Mouse (Mus musculus): ENCODE data around the gene Pikfyve. TPM values are rescaled to one million over a fixed set of nuclear protein-coding genes. Genes with fewer than 3 reads are reported as not detected.

The Pikfyve gene
- polyA plus RNA-seq, 1 experiment = 5.2 TPM

GRCm38 (mm10) chr1:65312118-65312517 lies 125.6 kb downstream of the Pikfyve start:
- Histone ChIP-seq H3K27ac (ENCODE audit: control insufficient read depth, insufficient read depth, low read depth, low read length) (no peak overlapping the region), H3K4me1 (ENCODE audit: control insufficient read depth, insufficient read depth, low read length) (no peaks in the 10 kb centered on the region), H3K4me3 (ENCODE audit: control insufficient read depth, low read depth, low read length) (no peak overlapping the region), H3K27me3 (ENCODE audit: control insufficient read depth, insufficient read depth, low read length) (no peaks in the 10 kb centered on the region), H3K36me3 (ENCODE audit: control insufficient read depth, insufficient read depth, low read length) (no peaks in the 10 kb centered on the region)
- TF ChIP-seq CTCF (IDR thresholded peaks at IDR 0.05; ENCODE audit: control insufficient read depth, insufficient read depth, insufficient replicate concordance, low read depth, low read length) = no peak

GRCm38 (mm10) chr1:65312896-65313295 lies 126.4 kb downstream of the Pikfyve start:
- H3K36me3 ChIP-seq (ENCODE audit: control insufficient read depth, insufficient read depth, low read length) = no peaks in the 10 kb centered on the region
- H3K4me3 ChIP-seq (ENCODE audit: control insufficient read depth, low read depth, low read length) = no peak overlapping the region
- H3K4me1 ChIP-seq (ENCODE audit: control insufficient read depth, insufficient read depth, low read length) = no peaks in the 10 kb centered on the region
- H3K27ac ChIP-seq (ENCODE audit: control insufficient read depth, insufficient read depth, low read depth, low read length) = no peak overlapping the region
- no peaks in the 10 kb centered on the region for H3K27me3 ChIP-seq (ENCODE audit: control insufficient read depth, insufficient read depth, low read length)
- TF ChIP-seq POLR2A (IDR thresholded peaks at IDR 0.05; ENCODE audit: control insufficient read depth, low read depth, low read length) (no peak), CTCF (IDR thresholded peaks at IDR 0.05; ENCODE audit: control insufficient read depth, insufficient read depth, insufficient replicate concordance, low read depth, low read length) (no peak)

- no peak overlapping the region for H3K4me3 ChIP-seq (ENCODE audit: control insufficient read depth, low read depth, low read length)
- H3K36me3 ChIP-seq (ENCODE audit: control insufficient read depth, insufficient read depth, low read length) = no peaks in the 10 kb centered on the region
- H3K27me3 ChIP-seq (ENCODE audit: control insufficient read depth, insufficient read depth, low read length) = no peaks in the 10 kb centered on the region
- H3K27ac ChIP-seq (ENCODE audit: control insufficient read depth, insufficient read depth, low read depth, low read length) = no peak overlapping the region
- TF ChIP-seq CTCF (IDR thresholded peaks at IDR 0.05; ENCODE audit: control insufficient read depth, insufficient read depth, insufficient replicate concordance, low read depth, low read length) = no peak
- TF ChIP-seq POLR2A (IDR thresholded peaks at IDR 0.05; ENCODE audit: control insufficient read depth, low read depth, low read length) = no peak
- no peaks in the 10 kb centered on the region for H3K4me1 ChIP-seq (ENCODE audit: control insufficient read depth, insufficient read depth, low read length)
Observed at GRCm38 (mm10) chr1:65314054-65315021, 127.9 kb downstream of the Pikfyve start.

- H3K4me3 ChIP-seq (ENCODE audit: control insufficient read depth, low read depth, low read length) = no peak overlapping the region
- H3K27ac ChIP-seq (ENCODE audit: control insufficient read depth, insufficient read depth, low read depth, low read length) = no peak overlapping the region
- no peaks in the 10 kb centered on the region for H3K27me3 ChIP-seq (ENCODE audit: control insufficient read depth, insufficient read depth, low read length)
- no peaks in the 10 kb centered on the region for H3K36me3 ChIP-seq (ENCODE audit: control insufficient read depth, insufficient read depth, low read length)
- H3K4me1 ChIP-seq (ENCODE audit: control insufficient read depth, insufficient read depth, low read length) = no peaks in the 10 kb centered on the region
- TF ChIP-seq CTCF (IDR thresholded peaks at IDR 0.05; ENCODE audit: control insufficient read depth, insufficient read depth, insufficient replicate concordance, low read depth, low read length) (no peak), POLR2A (IDR thresholded peaks at IDR 0.05; ENCODE audit: control insufficient read depth, low read depth, low read length) (no peak)
Observed at GRCm38 (mm10) chr1:65315022-65315407, 128.5 kb downstream of the Pikfyve start.

Other genes with a start within 250 kb of the Pikfyve start
- gene Plekhm3, start 229.9 kb upstream of the Pikfyve start, polyA plus RNA-seq (2012; rRNA removed) = 2.7 and 2.8 TPM in 2 replicates
- gene Akr1cl, start 153.9 kb upstream of the Pikfyve start, polyA plus RNA-seq (2012; rRNA removed) = 74.2 and 107 TPM in 2 replicates
- gene Cryge, start 135.5 kb upstream of the Pikfyve start, polyA plus RNA-seq (2012; rRNA removed) = 1.4 and 1.5 TPM in 2 replicates
- not detected in 2 replicates for gene Crygd, start 123.2 kb upstream of the Pikfyve start, polyA plus RNA-seq (2012; rRNA removed)
- 0.94 and 5.6 TPM in 2 replicates for gene Crygc, start 113.0 kb upstream of the Pikfyve start, polyA plus RNA-seq (2012; rRNA removed)
- not detected in 2 replicates for gene Crygb, start 104.4 kb upstream of the Pikfyve start, polyA plus RNA-seq (2012; rRNA removed)
- gene Cryga, start 83.3 kb upstream of the Pikfyve start, polyA plus RNA-seq (2012; rRNA removed) = not detected in 2 replicates
- not detected in 2 replicates for gene Gm28845, start 67.1 kb upstream of the Pikfyve start, polyA plus RNA-seq (2012; rRNA removed)
- gene D630023F18Rik, start 63.5 kb upstream of the Pikfyve start, polyA plus RNA-seq (2012; rRNA removed) = 0.08 TPM in 1 of 2 replicates, not detected in the other
- gene Idh1, start 183 bp upstream of the Pikfyve start, polyA plus RNA-seq (2012; rRNA removed) = 15.6 and 18.4 TPM in 2 replicates
- 4.0 and 5.3 TPM in 2 replicates for gene Pth2r, start 95.4 kb downstream of the Pikfyve start, polyA plus RNA-seq (2012; rRNA removed)